Mouse (Mus musculus) ES-E14 (cell line): ENCODE results near the gene Slc39a11. TPM values are rescaled to one million over a fixed set of nuclear protein-coding genes. Genes with fewer than 3 reads are reported as not detected.

Source experiments
- DNase-seq: peaks from one replicate; pipeline ENCODE4 v3.0.0-alpha.2; 2013; ENCODE audit warnings: low read depth, low spot score
- H3K27ac ChIP-seq: 2 replicates; pipeline ENCODE4 v1.5.1; 2012; ENCODE audit warnings: low read depth, mild to moderate bottlenecking, low read length, moderate library complexity, mixed read lengths; ENCODE audit not compliant: poor library complexity, insufficient read depth, severe bottlenecking
- H3K36me3 ChIP-seq: 2 replicates; pipeline ENCODE4 v1.6.1; 2012; ENCODE audit warnings: mild to moderate bottlenecking, low read length, moderate library complexity, mixed read lengths; ENCODE audit not compliant: control insufficient read depth, poor library complexity, insufficient read depth, severe bottlenecking
- H3K4me1 ChIP-seq, 2 experiments: fragments of 150-350 bp in 1 of 2; sonication (generic) in 1 of 2; 2 replicates each; pipeline ENCODE4 v1.6.1; 2012; ENCODE audit warnings: low read length in 2 of 2, mild to moderate bottlenecking in 1 of 2, mixed read lengths in 1 of 2; ENCODE audit not compliant: control insufficient read depth in 2 of 2, insufficient read depth in 2 of 2, poor library complexity in 1 of 2
- H3K4me3 ChIP-seq, 2 experiments: fragments of 150-350 bp in 1 of 2; sonication (generic) in 1 of 2; 2 replicates each; pipeline ENCODE4 v1.5.1; 2012; ENCODE audit warnings: low read length in 2 of 2, low read depth in 1 of 2, mild to moderate bottlenecking in 1 of 2, mixed read lengths in 1 of 2; ENCODE audit not compliant: insufficient read depth in 1 of 2, poor library complexity in 1 of 2, severe bottlenecking in 1 of 2
- H3K9ac ChIP-seq: 2 replicates; pipeline ENCODE4 v1.6.1; 2012; ENCODE audit warnings: low read depth, mild to moderate bottlenecking, low read length, mixed read lengths; ENCODE audit not compliant: poor library complexity, insufficient read depth, severe bottlenecking
- H3K9me3 ChIP-seq: fragments of 150-350 bp; sonication (generic); 2 replicates; pipeline ENCODE4 v1.6.1; 2012; ENCODE audit warnings: low read depth, mild to moderate bottlenecking, low read length; ENCODE audit not compliant: control insufficient read depth, insufficient read depth
- CHD2 ChIP-seq: IDR thresholded peaks from 2 replicates; pipeline ENCODE4 v1.6.1; 2014; ENCODE audit warnings: mild to moderate bottlenecking, low read depth, low read length, inconsistent platforms
- HCFC1 ChIP-seq: IDR thresholded peaks from 2 replicates; pipeline ENCODE4 v1.6.1; 2012; ENCODE audit warnings: low read length, inconsistent platforms, borderline replicate concordance; ENCODE audit not compliant: insufficient read depth
- MAFK ChIP-seq: IDR thresholded peaks from 2 replicates; pipeline ENCODE4 v1.6.1; 2014; ENCODE audit warnings: mild to moderate bottlenecking, low read depth, low read length, inconsistent platforms; ENCODE audit not compliant: insufficient read depth
- ZC3H11A ChIP-seq: IDR thresholded peaks from 2 replicates; pipeline ENCODE4 v1.6.1; 2012; ENCODE audit warnings: low read depth, mild to moderate bottlenecking, inconsistent platforms, low read length, borderline replicate concordance
- ZNF384 ChIP-seq: IDR thresholded peaks from 2 replicates; pipeline ENCODE4 v1.6.1; 2012; ENCODE audit warnings: low read depth, low read length, inconsistent platforms
- in situ Hi-C, 2 experiments: fragments of 600-800 bp; cut with MboI; formaldehyde crosslinking; loops; one replicate each; pipeline ENCODE4 v1.15.1; 2025; ENCODE audit warnings: low sequenced_read_pairs in 2 of 2, inconsistent platforms in 1 of 2; ENCODE audit not compliant: unreplicated experiment in 2 of 2
- total RNA-seq: library from RNA; depleted of rRNA; stranded (reverse); fragments of 300-350 nt; gene quantifications from 2 replicates; pipeline ENCODE4 v1.2.3, GENCODE M21; 2012

Slc39a11 gene
- total RNA-seq, 1 experiment, result 17.0 TPM

DNA sequence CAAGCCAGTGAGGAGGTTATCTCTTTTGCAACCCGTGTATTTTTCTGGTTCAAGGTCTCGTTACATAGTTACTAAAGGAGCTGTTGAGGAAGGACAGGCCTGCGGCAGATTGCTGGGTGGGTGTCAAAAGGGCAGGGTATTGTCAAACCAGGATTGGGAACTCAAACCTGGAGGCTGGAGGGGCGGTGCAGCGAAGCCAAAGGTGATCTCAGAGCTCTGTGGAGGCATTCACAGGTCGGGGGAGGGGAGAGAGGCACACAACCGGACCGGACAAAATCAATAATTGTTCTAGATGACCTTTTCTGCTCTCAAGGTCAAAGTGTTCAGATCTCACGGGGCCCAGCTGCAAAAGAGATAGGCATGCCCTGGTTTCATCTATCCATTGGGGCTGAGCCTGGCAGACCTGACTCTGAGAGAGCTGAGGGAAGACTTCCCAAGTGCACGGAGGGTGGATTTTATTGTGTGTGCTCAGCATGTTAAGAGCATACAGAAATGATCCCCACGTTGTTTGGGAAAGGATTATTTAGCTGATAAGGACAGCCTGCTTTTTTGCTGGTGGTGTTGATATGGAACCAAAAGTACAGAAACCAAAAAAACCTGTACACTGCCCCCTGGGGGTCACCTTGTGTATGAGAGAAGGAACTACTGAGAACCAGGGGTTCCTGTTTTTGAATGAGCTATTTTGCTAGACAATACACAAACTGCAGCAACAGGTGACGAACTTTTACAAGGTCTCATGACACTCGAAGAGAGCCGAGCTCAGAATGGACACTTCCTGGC is 32.6 kb downstream of the Slc39a11 start:
- H3K27ac ChIP-seq, result 0 out of 2 replicates have a peak overlapping the region, but pooled peaks have one; percentile 12
- H3K4me3 ChIP-seq, result no peak overlapping the region
- no peak for TF ChIP-seq ZC3H11A
- TF ChIP-seq MAFK, result no peak
- TF ChIP-seq ZNF384, result no peak
- TF ChIP-seq HCFC1, result no peak
- DNase-seq, result peak; percentile 83
- no peak overlapping the region for H3K9ac ChIP-seq
- in situ Hi-C loops, result loop anchor here in 1 of 2 experiments (10.0 kb wide), 1 partner anchor 123 kb away; no protein-coding TSS in a partner anchor
- H3K9me3 ChIP-seq, result no peaks in the 10 kb centered on the region
- H3K4me1 ChIP-seq, result peaks cover 0 to 18% of the 10 kb centered on the region in 2 experiments; a peak in 2 of 4 replicates
- H3K36me3 ChIP-seq, result no peaks in the 10 kb centered on the region

DNA sequence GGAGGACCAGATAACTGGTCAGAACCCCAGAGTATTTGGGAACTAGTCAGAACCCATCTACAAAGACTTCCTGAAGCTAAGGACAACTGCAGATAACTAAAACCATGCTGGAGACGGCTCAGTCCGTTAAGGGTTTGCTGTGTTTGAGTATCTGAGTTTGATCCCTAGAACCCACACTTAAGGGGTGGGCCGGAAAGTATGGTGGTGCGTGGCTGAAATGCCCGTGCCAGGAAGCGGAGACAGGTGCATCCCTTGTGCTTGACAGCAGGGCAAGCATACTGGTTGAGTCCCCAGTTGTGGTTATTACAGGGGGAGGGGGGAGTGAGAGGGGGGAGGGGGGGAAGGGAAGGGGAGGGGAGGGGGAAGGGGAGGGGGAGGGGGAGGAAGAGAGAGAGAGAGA is 35.4 kb downstream of the Slc39a11 start:
- Histone ChIP-seq H3K9me3 (no peaks in the 10 kb centered on the region), H3K4me3 (no peak overlapping the region), H3K36me3 (no peaks in the 10 kb centered on the region), H3K9ac (no peak overlapping the region), H3K27ac (no peak overlapping the region), H3K4me1 (peaks cover 0 to 19% of the 10 kb centered on the region in 2 experiments; a peak in 2 of 4 replicates)
- in situ Hi-C loops, result loop anchor here in 1 of 2 experiments (10.0 kb wide), 1 partner anchor 120 kb away; no protein-coding TSS in a partner anchor
- TF ChIP-seq ZNF384 (no peak), CHD2 (no peak), ZC3H11A (no peak), HCFC1 (no peak), MAFK (no peak)
- no peak for DNase-seq

DNA sequence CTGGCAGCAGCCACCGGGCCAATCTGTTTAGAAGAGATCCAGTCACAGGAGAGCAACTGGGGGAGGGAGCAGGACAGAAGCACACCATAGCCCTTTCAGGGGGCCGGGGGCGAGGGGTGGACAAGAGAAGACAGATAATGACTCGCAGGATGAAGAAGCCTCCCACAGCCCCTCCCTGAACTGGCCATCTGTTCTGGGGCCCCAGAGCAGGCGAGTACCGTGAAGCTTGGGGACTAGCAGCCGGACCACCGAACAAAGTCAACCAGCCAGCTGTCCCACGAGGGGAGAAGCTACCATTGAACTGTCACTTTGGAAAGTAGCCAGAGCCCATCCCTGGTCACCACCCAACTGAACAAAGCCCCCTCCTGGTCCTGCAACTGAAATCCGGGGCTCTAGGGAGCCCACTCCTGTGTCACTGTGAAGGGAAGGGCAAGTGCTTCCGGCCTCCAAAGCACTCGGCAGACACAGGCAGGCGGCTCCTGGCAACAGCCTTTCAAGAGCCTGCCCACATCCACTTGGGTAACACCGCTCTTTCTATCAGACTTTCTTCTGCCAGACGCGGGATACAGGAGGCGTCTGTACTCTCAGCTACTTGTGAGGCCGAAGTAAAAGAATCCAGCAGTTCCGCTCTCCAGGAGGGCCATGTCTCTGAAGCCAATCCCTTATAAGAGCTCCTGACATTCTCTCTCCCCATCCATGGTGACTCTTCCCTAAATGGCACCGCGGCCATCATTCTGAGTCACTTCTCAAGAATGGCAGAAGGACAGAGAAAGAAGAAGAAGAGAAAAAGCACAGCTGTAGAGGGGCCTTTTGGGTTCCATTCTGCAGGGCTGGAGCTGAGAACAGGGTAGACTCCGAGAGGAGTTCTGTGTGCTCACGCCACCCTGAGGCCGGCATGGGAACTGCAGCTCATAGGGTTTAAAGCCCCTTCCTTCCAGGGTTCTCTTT is 37.9 kb downstream of the Slc39a11 start:
- Histone ChIP-seq H3K9ac (peak overlapping the region; percentile 50), H3K9me3 (no peaks in the 10 kb centered on the region), H3K4me1 (peaks cover 0 to 8% of the 10 kb centered on the region in 2 experiments; a peak in 2 of 4 replicates), H3K27ac (no peak overlapping the region), H3K36me3 (no peaks in the 10 kb centered on the region), H3K4me3 (peak overlapping the region; percentile 2 to 42)
- in situ Hi-C loops, result loop anchor here in 1 of 2 experiments (10.0 kb wide), 1 partner anchor 117 kb away; no protein-coding TSS in a partner anchor
- TF ChIP-seq CHD2, result no peak
- 0 out of 2 replicates have a peak, but pooled peaks have one; percentile 35 for TF ChIP-seq ZC3H11A
- TF ChIP-seq ZNF384, result no peak
- no peak for TF ChIP-seq HCFC1
- TF ChIP-seq MAFK, result no peak
- peak; percentile 72 for DNase-seq

DNA sequence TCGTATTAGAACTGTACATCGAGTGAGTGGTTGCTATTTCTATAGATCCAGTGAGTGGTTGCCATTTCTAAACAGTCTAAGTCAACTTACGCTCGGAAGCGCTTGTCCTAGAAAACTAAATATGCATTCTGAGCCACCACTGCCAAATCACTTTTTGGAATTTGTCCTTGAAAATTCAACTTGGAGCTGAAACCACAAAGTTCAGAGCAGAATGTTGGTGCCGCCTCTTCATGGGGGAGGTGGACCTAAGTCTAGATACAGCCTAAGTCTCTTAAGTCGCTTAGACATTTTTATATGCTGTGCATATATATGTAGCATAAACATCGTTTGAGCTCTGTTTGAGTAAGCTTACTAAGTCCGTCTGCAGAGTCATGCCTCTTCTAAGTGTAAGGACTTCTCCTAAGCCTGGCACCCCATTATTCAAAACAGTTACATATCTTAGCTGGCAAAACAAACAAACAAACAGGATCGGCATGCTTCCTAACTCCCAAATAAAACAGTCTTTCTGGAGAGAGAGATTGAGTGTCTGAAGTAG is 38.7 kb downstream of the Slc39a11 start:
- H3K9ac ChIP-seq, result no peak overlapping the region
- H3K4me1 ChIP-seq, result peaks cover 0 to 8% of the 10 kb centered on the region in 2 experiments; a peak in 2 of 4 replicates
- DNase-seq, result no peak
- in situ Hi-C loops, result loop anchor here in 1 of 2 experiments (10.0 kb wide), 1 partner anchor 116 kb away; no protein-coding TSS in a partner anchor
- TF ChIP-seq ZC3H11A, result no peak
- no peak for TF ChIP-seq ZNF384
- TF ChIP-seq MAFK, result no peak
- TF ChIP-seq CHD2, result no peak
- TF ChIP-seq HCFC1, result no peak
- no peaks in the 10 kb centered on the region for H3K9me3 ChIP-seq
- H3K27ac ChIP-seq, result no peak overlapping the region
- H3K4me3 ChIP-seq, result no peak overlapping the region
- H3K36me3 ChIP-seq, result no peaks in the 10 kb centered on the region
